Mouse (Mus musculus) lung, adult 18-20 months (tissue): ENCODE results near the gene 0610040J01Rik.
"Not testable (repeated sequence)": the region's sequence is repeated elsewhere in the genome, so short reads cannot be mapped to it uniquely, and the experiment has no call there.

ENCODE experiments used
- DNase-seq, 2 experiments: peaks; one replicate each; pipeline ENCODE4 v3.0.0; 2022; ENCODE audit warnings: mixed read lengths in 2 of 2

Gene 0610040J01Rik

GRCm38 (mm10) chr5:63831054-63831453 lies 18.9 kb downstream of the 0610040J01Rik start:
- no peak for DNase-seq

GRCm38 (mm10) chr5:63833955-63834354 lies 21.8 kb downstream of the 0610040J01Rik start:
- DNase-seq = no peak

- DNase-seq = no peak
Measured at GRCm38 (mm10) chr5:63834435-63834834, 22.3 kb downstream of the 0610040J01Rik start.

GRCm38 (mm10) chr5:63837115-63837514 lies 25.0 kb downstream of the 0610040J01Rik start:
- no peak for DNase-seq

GRCm38 (mm10) chr5:63837851-63838250 lies 25.7 kb downstream of the 0610040J01Rik start:
- no peak for DNase-seq

GRCm38 (mm10) chr5:63839801-63840416 lies 27.7 kb downstream of the 0610040J01Rik start:
- peak in 1 of 2 experiments; percentile 50 for DNase-seq

GRCm38 (mm10) chr5:63847080-63847479 lies 34.9 kb downstream of the 0610040J01Rik start:
- no peak for DNase-seq

GRCm38 (mm10) chr5:63847541-63848226 lies 35.5 kb downstream of the 0610040J01Rik start:
- no peak for DNase-seq

GRCm38 (mm10) chr5:63858901-63859300 lies 46.7 kb downstream of the 0610040J01Rik start:
- no peak for DNase-seq

- no peak for DNase-seq
Measured at GRCm38 (mm10) chr5:63867421-63867820, 55.3 kb downstream of the 0610040J01Rik start.

- DNase-seq = no peak
Measured at GRCm38 (mm10) chr5:63872176-63872932, 60.2 kb downstream of the 0610040J01Rik start.

- DNase-seq = peak; percentile 31 to 61
Measured at GRCm38 (mm10) chr5:63874880-63875279, 62.7 kb downstream of the 0610040J01Rik start.

GRCm38 (mm10) chr5:63876081-63876480 lies 63.9 kb downstream of the 0610040J01Rik start:
- DNase-seq = no peak

- DNase-seq = no peak
Measured at GRCm38 (mm10) chr5:63879026-63879425, 66.9 kb downstream of the 0610040J01Rik start.

- DNase-seq = no peak
Measured at GRCm38 (mm10) chr5:63886292-63886691, 74.1 kb downstream of the 0610040J01Rik start.

GRCm38 (mm10) chr5:63886709-63887108 lies 74.5 kb downstream of the 0610040J01Rik start:
- DNase-seq = no peak

- no peak for DNase-seq
Measured at GRCm38 (mm10) chr5:63887111-63887510, 74.9 kb downstream of the 0610040J01Rik start.

GRCm38 (mm10) chr5:63891241-63891640 lies 79.1 kb downstream of the 0610040J01Rik start:
- peak in 1 of 2 experiments; percentile 24 for DNase-seq

GRCm38 (mm10) chr5:63891912-63892311 lies 79.7 kb downstream of the 0610040J01Rik start:
- DNase-seq = peak; percentile 15 to 46

- not testable (repeated sequence) for DNase-seq
Measured at GRCm38 (mm10) chr5:63897001-63897819, 85.0 kb downstream of the 0610040J01Rik start.

GRCm38 (mm10) chr5:63897820-63898110 lies 85.6 kb downstream of the 0610040J01Rik start:
- DNase-seq = no peak

- no peak for DNase-seq
Measured at GRCm38 (mm10) chr5:63903329-63903728, 91.2 kb downstream of the 0610040J01Rik start.
